Mouse (Mus musculus) neutrophil, adult 5-6 weeks (primary cell): ENCODE results near the gene Fgf22. TPM values are rescaled to one million over a fixed set of nuclear protein-coding genes. Genes with fewer than 3 reads are reported as not detected.

Experiments used
- ATAC-seq: fragments of 151-379, 151-347 bp; 2 replicates; pipeline ENCODE4 v1.8.0; 2017; ENCODE audit warnings: mild to moderate bottlenecking, moderate TSS enrichment; ENCODE audit not compliant: insufficient number of reproducible peaks, poor library complexity, low FRiP score, severe bottlenecking; ENCODE audit errors: extremely low read depth
- total RNA-seq: library from RNA; stranded (forward); fragments of 200-1000 nt; gene quantifications from 2 replicates; pipeline ENCODE4 v1.2.3, GENCODE M21; 2017

Fgf22 gene
- total RNA-seq, 1 experiment from 2014 or later, result not detected

DNA sequence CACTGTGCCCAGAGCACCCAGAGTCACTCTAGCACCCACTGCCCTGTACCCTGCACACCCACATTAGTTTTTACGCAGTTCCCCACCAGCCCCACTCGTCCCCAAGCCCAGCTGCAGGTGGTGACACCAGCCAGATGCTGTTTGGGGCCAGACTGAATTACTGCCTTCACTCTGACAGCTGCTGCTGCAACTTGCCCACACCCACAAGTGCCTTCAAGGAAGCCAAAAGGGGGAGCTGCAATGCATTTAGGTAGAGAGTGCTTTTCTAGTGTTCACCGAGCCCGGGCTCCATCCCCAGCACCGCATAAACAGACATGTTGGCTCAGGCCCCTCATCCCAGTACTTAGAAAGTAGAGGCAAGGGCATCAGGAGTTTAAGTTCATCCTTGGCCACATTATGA is 27.1 kb downstream of the Fgf22 start:
- ATAC-seq, result no peak

DNA sequence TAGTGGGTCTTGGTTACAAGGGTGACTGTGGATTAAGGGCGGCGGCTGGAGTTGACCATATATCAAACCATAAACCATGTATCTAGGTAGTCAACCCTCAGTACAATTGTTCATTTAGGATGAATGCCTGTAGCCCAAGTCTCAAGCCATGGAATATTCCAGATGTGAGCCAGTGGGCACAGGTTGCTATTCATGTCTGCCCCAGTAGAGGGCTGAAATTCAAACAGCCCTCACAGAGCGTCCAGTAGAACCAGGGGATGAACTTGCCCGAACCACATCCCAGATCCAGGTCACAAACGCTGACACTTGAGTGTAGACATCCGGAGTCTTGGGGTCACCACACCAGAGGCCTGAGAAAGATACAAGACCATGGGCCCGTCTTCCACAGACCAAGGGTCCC is 28.2 kb downstream of the Fgf22 start:
- no peak for ATAC-seq

DNA sequence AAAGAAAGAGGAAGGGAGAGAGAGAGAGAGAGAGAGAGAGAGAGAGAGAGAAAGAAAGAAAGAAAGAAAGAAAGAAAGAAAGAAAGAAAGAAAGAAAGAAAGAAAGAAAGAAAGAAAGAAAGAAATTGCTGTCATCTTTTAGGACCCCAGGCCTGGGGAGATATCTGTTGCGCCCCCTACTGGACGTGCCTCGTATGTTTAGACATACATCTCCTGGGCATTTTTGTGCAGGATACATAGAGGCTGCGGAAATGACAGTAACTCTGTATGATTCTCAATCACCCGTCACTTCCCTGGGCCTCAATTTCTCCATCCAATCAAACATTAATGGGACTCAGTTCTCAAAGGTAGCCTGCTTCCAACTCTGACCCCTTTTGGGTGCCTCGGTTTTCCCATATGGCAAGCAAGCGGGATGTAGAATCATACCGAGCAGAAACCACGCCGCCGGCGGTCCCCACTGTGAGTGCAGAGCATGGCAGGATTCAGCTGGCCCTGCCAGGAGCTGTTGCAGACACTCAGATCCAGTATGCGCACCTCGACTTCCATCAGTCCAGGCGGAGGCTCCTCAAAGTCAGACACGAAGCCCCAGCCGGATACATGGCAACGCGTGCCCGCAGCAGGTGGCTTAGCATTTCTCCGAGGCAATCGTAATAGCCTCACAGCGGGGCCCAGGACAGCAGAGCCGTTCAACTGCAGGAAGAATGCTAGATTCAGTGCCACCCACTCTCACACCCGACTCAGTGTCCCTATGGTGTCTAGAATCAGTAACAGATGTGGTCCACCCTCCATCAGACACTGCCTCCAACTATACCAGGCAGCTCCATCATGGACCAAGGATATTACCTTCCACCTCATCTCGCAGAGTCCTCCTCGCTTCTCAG is 29.3 kb downstream of the Fgf22 start:
- no peak for ATAC-seq

DNA sequence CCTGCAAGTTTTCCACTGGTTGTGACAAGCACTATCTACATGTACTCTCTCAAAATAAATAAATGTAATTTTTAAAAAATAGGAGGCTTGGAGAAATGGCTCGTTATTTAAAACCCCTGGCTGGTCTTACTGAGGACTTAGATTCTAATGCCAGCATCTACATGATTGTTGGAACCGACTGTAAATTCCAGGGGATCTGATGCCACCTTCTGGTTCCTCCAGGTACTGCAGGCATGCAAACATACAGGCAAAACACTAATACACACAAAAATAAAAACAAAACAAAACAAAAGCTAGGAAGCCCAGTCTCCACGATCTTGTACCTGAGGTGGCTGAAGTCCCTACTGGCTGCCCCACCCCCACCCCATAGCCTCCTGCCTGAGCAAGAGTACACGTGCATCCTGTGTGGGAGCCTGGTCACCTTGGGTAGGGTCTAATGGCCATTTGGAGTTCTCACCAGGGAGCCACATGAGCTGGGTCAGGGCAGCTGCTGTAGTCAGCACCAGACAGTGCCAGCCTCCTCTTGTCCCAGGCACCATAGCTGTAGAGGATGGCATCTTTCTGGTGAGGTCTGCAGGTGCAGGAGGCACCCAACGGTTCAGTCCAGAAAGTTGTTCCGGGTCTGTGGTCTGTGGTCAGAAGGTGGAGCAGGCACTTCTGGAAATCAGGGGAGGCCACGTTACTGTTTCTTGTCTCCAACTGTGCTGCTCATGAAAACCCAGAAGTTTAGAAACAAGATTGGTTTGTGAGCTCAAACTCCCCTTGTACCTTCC is 33.7 kb downstream of the Fgf22 start:
- ATAC-seq, result peak; percentile 59

DNA sequence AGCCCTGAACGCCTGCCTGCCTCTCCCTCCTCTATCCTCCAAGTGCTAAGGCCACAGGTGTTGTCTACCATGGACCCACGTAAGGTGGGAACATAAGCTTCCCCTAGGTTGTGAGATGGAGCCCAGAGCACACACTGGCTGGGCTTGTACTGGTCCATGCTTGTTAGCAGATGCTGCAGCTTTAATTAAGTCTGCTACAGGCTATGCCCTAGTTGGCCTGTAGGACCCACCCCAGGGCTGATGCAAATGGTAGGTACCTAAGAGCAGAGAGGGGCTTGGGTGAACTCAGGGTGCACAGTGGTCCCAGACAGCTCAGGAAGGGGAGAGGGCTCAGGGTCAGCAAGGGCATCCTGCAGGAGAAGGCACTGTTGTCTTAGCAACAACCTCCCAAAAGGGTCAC is 34.7 kb downstream of the Fgf22 start:
- ATAC-seq, result no peak

DNA sequence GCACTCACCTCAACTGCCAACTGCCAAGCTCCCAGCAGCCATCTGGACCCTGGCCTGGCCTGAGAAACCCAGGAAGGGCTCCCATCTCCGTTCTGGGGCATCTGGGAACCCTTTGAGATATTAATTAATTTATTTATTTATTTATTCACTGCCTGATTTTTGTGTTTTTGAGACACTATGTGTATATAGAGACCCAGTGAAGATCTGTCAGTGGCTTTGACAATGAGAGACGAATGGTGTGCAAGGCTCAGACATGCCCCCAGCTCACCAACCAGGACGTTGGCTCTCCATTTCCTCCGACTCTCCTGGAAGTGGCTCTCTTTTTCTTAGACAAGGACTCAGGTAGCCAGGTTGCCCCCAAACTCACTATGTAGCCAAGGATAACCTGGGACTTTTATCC is 36.0 kb downstream of the Fgf22 start, which contains the start of gene Prss57:
Gene Prss57 (minus strand): TSS at position 101 of the 400 bp plus-strand sequence.
- no peak for ATAC-seq

DNA sequence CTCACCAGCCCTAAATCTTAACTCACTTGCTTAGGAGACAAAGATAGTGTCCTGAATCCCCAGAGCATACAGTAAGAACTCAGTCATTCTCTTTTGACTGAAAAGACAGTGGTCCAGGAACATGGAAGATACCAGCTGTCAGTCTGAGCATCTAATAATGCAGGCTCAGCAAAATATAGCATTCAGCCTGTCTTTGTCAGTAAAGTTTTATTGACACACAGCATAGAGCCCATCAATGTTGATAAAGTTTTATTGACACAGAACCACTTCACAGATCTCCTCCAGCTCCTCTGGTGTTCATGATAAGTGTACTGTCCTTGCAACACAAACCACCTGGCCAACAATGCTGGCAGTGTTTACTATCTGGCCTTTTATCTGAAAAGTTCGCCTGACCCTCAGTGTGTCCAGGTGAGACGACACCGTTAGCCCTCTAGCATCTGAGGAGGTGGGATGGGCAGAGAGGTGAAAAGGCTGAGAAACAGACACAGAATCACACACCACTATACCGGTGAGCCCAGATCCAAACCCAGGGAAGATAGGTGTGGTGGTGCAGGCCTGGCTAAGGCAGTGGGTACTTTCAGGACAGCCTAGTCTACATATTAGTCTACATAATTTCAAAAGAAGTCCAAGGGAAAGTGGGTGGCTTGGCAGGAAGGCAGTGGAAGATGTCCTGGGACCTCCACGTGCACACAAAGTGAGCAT is 37.6 kb downstream of the Fgf22 start:
- no peak for ATAC-seq

DNA sequence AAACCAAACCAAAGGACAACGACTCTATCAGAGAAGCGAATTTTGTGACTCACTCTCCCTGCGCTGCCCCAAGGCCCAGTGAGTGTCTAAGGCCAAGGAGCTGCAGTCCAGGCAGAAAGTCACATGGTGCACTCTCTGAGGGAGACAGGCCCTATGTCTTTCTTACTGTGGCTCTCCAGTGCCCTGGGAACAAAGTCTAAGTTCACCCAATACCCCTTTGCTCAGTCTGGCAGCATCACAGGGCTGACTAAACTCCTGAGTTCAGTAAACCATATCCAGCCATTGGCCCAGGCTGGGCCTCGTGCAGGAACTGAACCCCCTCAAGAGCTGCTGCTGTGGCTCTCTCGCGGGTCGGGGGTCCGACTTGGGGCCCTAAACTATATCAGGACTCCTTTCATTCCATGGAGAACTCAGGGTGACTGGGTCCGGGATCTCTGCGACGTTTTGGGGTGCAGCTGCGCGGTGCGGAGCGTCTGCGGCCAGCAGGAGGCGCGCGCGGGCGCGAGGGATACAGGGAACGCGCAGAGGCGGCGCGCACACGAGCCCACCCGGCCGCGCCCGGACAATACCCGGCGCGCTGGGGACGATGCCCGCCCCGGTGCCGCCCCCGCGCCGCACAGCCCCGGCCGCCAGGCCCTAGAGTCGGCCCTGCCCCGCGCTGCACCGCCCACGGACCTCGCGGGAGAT is 38.3 kb downstream of the Fgf22 start, which contains the start of gene Palm:
Gene Palm (plus strand): TSS at position 522 of the 687 bp plus-strand sequence.
- ATAC-seq, result peak; percentile 40; the same call in 1 of the 2 replicates

DNA sequence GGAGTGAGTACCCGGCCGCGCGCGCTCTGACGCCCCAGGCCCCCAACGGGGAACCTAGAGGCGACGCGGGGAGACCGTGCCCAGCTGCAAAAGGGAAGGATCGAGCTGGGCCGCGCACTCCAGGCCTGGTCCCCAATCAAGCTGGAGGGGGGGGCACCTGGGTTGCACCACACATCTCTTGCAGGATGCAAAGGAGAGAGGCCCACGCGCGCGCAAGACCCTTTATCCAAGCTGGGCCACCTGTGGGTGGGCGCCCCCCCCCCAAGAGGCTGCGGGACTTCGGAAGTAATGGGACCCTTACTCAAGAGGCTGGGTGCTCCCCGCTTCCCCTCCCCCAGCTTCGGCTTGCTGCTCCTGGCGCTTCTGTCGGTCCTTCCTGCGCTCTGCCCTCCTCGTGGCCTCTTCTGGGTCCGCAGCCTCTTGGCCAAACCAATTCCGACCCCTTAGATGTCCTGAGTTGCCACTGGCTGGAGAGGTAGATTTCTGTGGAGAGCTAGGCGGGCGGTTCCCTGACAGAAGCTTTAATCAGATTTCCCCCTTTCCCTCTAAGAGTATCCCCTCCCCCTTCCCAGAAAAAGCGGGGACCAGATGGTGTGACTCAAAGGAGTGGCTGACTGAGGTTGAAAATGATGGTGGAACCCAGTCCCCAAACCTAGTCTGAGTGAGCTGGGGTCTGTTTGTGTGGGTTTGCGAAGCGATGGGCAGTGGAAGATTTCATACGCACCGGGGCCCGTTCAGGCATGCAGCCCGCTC is 39.0 kb downstream of the Fgf22 start:
- ATAC-seq, result no peak

DNA sequence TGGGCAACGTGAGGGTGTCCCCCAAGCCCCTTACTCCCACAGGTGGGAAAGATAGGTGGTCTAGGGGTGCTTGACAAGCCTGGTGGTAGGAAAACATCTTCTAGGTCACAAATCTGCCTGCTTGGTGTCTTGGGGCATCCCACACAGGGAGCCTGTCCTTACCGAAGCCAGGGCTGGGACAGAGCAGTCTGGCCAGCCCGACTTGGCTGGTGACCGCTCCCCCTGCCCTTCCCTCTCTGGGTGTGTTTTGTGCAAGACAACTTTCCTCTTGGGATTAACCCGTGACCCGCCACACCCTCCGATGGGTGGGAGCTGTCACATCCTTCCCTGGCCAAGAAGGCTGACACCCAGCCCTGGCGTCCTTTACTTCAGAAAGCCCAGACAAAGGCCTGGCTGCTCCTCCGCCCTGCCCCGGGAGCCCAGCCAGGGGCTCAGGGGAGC is 39.6 kb downstream of the Fgf22 start:
- ATAC-seq, result no peak

DNA sequence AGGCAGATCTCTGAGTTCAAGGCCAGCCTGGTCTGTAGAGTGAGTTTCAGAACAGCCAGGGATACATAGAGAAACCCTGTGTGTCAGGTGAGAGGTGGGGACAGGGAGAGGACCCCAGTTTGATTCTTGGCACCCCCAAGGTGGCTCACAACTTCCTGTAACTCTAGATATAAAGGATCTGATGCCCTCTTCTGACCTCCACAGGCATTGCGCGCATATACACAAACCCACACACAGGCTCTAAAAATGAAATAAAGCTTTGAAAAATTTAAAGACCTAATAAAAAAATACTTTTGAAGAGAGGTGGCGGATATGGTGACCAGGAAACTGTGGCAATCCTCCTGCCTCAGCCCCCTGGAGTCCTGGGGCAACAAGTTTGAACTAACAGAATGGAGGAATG is 41.0 kb downstream of the Fgf22 start:
- no peak for ATAC-seq

DNA sequence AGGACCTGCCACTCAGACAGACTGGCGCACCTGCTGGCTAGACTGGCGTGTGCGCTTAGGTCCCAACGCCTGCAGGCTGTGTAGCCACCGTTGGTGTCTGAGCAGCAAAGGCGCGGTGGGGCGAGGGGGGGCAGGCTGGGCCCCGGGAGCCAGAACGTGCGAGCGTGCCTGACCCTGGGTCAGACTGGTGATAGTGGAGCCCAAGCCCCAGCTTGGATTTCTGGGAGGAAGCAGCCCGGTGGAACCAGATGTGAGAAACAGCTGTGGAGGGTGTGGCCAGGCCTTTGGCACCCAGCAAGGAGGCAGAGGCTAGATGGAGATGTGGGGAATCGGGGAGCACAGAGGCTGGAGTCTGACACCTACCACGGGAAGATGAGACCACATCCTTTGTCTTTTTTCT is 42.5 kb downstream of the Fgf22 start:
- no peak for ATAC-seq

DNA sequence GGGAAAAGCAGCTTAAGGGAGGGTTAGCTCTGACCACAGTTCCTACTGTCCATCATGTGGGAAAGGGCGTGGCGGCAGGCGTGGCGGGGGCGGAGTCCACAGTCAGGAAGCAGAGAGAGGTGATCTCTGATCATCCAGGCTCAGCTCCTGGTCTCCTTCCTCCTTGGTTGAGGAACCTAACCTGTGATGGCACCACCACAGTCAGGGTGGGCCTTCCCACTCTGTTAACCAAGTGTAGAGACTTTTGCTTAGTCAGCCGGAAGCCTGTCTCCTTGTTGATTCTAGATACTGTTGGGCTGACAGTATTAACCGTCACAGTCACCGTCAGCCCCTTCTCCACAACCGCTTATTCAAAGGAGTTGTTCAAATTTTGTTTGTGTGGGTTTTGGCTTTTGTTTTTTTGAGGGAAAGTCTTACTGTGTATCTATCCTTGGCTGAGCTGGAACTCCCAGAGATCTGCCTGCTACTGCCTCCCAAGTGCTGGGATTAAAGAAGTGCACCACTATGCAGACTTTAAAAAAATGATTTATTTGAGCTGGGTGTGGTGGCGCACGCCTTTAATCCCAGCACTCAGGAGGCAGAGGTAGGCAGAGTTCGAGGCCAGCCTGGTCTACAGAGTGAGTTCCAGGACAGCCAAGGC is 43.5 kb downstream of the Fgf22 start:
- ATAC-seq, result peak; percentile 44

DNA sequence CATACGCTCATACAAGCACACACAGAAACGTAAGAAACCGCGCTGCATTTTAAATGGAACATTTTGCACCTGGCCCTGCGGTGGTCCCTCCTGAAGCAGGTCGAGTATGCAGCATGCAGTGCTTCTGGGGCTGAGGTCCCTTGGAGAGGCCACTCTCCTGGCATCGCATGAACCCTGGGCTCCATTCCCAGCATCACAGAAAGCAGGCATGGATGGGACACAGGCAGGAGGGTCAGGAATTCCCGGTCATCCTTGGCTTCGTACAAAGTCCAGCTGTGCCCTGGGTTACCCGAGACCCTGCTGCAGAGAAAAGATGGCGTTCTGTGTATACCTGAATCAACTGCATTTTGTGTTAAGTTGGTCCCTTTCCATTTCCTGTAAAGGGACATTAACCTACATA is 45.6 kb downstream of the Fgf22 start:
- ATAC-seq, result no peak

DNA sequence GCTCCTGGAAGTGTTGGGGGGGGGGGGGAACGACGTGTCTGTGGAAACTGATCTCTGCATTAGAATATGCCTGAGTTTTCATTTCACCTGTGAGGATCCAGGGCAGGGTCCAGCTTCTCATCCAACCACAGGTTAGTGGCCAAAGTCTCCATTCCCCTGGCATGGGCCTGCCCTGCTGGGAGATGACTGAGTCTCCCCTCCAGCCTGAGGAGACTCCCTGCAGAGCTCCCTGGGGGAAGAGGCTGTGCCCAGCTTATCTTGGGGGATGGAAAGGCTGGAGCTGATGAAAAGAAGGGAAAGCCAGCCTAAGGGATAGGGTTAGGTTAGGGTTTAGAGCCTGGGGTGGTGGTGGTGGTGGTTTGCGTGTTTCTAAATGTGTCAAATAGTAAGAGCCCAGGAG is 47.0 kb downstream of the Fgf22 start:
- no peak for ATAC-seq

DNA sequence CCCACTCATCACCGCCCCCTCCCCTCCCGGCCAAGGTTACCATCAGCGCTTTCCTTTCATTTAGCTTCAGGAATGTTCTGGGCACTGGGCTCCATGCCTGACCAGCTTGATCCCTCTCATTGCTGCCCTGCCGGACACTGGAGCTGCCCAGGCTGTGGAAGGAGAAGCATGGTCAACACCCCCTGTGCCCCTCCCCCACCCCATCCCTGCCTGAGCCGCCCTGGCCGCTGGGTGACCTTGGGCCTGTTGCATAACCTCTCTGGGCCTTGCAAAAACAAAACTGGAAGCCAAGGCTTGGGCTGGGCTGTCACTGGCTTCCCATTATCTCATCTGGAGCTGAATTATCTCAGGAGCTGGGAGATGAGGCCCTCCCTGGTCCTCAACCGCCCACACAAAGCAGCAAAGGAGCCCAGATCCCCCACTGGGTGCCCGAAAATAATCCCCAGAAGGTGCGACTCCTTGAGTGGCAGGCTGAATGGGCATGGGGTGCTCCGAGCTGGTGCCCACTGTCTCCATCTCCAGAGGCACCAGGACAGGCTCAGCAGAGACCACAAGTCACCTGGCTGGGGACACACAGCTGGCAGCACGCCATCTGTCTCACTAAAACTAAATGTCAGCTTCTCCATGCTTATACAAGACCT is 47.6 kb downstream of the Fgf22 start:
- ATAC-seq, result no peak; the same call in 1 of the 2 replicates

DNA sequence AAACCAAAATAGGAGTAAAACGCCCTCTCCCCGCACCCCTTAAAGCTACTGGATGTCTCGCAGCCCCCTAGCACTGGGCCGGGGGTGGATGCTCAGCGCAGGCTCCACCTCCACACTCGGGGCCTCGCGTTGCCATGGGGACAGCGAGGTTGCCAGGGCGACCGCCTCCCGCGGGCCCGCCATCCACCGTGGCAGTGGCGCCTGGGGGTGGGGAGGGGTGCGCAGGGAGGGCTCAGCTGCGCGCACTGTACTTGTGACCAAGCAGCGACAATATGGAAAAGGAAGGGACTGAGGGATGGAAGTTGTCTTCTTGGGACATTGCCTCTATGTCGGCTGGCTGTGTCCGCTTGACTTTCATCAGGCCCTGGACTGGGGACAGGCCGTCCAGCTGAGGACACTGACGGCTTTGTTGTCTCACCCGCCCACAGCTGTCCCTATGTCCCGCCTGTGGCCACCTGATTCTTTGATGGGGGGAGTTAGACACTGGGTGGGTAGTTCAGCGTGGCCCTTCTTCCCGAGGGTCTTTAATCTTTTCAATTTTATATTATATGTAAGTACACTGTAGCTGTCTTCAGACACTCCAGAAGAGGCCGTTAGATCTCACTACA is 48.9 kb downstream of the Fgf22 start:
- ATAC-seq, result no peak
